Mouse (Mus musculus) thymus, adult 2 months (tissue): Measurements from ENCODE around the gene Swsap1. TPM values are rescaled to one million over a fixed set of nuclear protein-coding genes. Genes with fewer than 3 reads are reported as not detected.
A peak's percentile ranks its signal among the peaks of the same experiment; 100 is the strongest.

ENCODE experiments used
- DNase-seq: peaks from one replicate; pipeline ENCODE4 v3.0.0; 2021
- H3K27ac ChIP-seq: fragments of 200-500 bp; 2 replicates; pipeline ENCODE4 v1.5.1; 2012; ENCODE audit warnings: low read length, control low read depth; ENCODE audit not compliant: control insufficient read depth, insufficient read depth
- H3K27me3 ChIP-seq: fragments of 200-500 bp; 2 replicates; pipeline ENCODE4 v1.6.1; 2012; ENCODE audit warnings: mild to moderate bottlenecking, low read length, moderate library complexity, mixed read lengths; ENCODE audit not compliant: control insufficient read depth, insufficient read depth
- H3K36me3 ChIP-seq: fragments of 200-500 bp; 2 replicates; pipeline ENCODE4 v1.6.1; 2012; ENCODE audit warnings: mild to moderate bottlenecking, low read length, moderate library complexity; ENCODE audit not compliant: control insufficient read depth, insufficient read depth
- H3K4me1 ChIP-seq: fragments of 200-500 bp; replicated peaks from 2 replicates; pipeline ENCODE4 v1.6.1; 2012; ENCODE audit warnings: low read length; ENCODE audit not compliant: control insufficient read depth, insufficient read depth
- H3K4me3 ChIP-seq: fragments of 200-500 bp; 2 replicates; pipeline ENCODE4 v1.5.1; 2012; ENCODE audit warnings: mild to moderate bottlenecking, low read length, control low read depth, moderate library complexity; ENCODE audit not compliant: control insufficient read depth, insufficient read depth
- CTCF ChIP-seq: fragments of 200-500 bp; IDR thresholded peaks from 2 replicates; pipeline ENCODE4 v1.5.1; 2012; ENCODE audit warnings: mild to moderate bottlenecking, control low read depth, low read length, moderate library complexity, borderline replicate concordance; ENCODE audit not compliant: control insufficient read depth, poor library complexity, insufficient read depth; ENCODE audit errors: extremely low read depth
- POLR2A ChIP-seq: fragments of 200-500 bp; IDR thresholded peaks from 2 replicates; pipeline ENCODE4 v1.6.1; 2012; ENCODE audit warnings: mild to moderate bottlenecking, low read length, control low read depth, moderate library complexity; ENCODE audit not compliant: control insufficient read depth, poor library complexity, insufficient read depth; ENCODE audit errors: extremely low read depth
- WGBS: fragments of 180-500 bp; shearing (Covaris S2); methylation state at CpG from one replicate; pipeline ENCODE4 v1.1.7; 2018; 5-methylcytosine and 5-hydroxymethylcytosine counted together
- polyA plus RNA-seq: library from polyadenylated mRNA; depleted of rRNA; stranded (reverse); fragments of >200 nt; gene quantifications from 2 replicates; pipeline ENCODE4 v1.2.3, GENCODE M21; 2012

Gene Swsap1
- polyA plus RNA-seq, 1 experiment, result 6.7 TPM

- Histone ChIP-seq H3K4me3 (no peak overlapping the region), H3K27me3 (no peaks in the 10 kb centered on the region), H3K27ac (no peak overlapping the region), H3K36me3 (no peaks in the 10 kb centered on the region), H3K4me1 (peaks cover 8% of the 10 kb centered on the region; the same call in 1 of the 2 replicates)
- 82% methylated on average over 6 of the region's 6 CpGs for WGBS
- DNase-seq, result no peak
- TF ChIP-seq POLR2A, result no peak
- TF ChIP-seq CTCF, result no peak
These were observed 29.4 kb upstream of the Swsap1 start for GRCm38 (mm10) chr9:21926155-21926554.

- 13% methylated on average over 6 of the region's 6 CpGs for WGBS
- no peak for TF ChIP-seq CTCF
- no peak for TF ChIP-seq POLR2A
These were observed 28.8 kb upstream of the Swsap1 start for GRCm38 (mm10) chr9:21926784-21927183.

GRCm38 (mm10) chr9:21927208-21927753 is 28.3 kb upstream of the Swsap1 start, which contains the start of the genes Ccdc159 and Tmem205:
Gene Ccdc159 (plus strand): TSS chr9:21927471.
Gene Tmem205 (minus strand): TSS chr9:21927556.
- WGBS, result under 1% methylated on average over 28 of the region's 28 CpGs
- Histone ChIP-seq H3K36me3 (no peaks in the 10 kb centered on the region), H3K4me3 (peak within 1 kb of the TSS; percentile 45), H3K4me1 (peaks cover 8% of the 10 kb centered on the region; the same call in 1 of the 2 replicates), H3K27me3 (no peaks in the 10 kb centered on the region), H3K27ac (no peak within 1 kb of the TSS)
- TF ChIP-seq POLR2A (no peak), CTCF (no peak)
- DNase-seq, result no peak

More at GRCm38 (mm10) chr9:21926784-21927183, 28.8 kb upstream of the Swsap1 start:
- Histone ChIP-seq H3K27me3 (no peaks in the 10 kb centered on the region), H3K4me3 (peak overlapping the region; percentile 45), H3K27ac (no peak overlapping the region), H3K4me1 (peaks cover 8% of the 10 kb centered on the region; the same call in 1 of the 2 replicates), H3K36me3 (no peaks in the 10 kb centered on the region)
- no peak for DNase-seq

- Histone ChIP-seq H3K36me3 (no peaks in the 10 kb centered on the region), H3K27ac (no peak overlapping the region), H3K27me3 (no peaks in the 10 kb centered on the region), H3K4me3 (no peak overlapping the region), H3K4me1 (peaks cover 8% of the 10 kb centered on the region; the same call in 1 of the 2 replicates)
- TF ChIP-seq CTCF (no peak), POLR2A (no peak)
- no peak for DNase-seq
- 86% methylated on average over 3 of the region's 3 CpGs for WGBS
These were observed 26.3 kb upstream of the Swsap1 start for GRCm38 (mm10) chr9:21929208-21929607.

- no peak for TF ChIP-seq POLR2A
- no peak for TF ChIP-seq CTCF
- H3K27me3 ChIP-seq, result no peaks in the 10 kb centered on the region
- H3K4me1 ChIP-seq, result peaks cover 15% of the 10 kb centered on the region
These were observed 23.5 kb upstream of the Swsap1 start for GRCm38 (mm10) chr9:21932006-21932405.

GRCm38 (mm10) chr9:21932445-21933137 is 23.0 kb upstream of the Swsap1 start:
- H3K27ac ChIP-seq, result no peak overlapping the region
- TF ChIP-seq POLR2A (no peak), CTCF (no peak)
- no peaks in the 10 kb centered on the region for H3K36me3 ChIP-seq
- DNase-seq, result no peak
- peaks cover 10% of the 10 kb centered on the region for H3K4me1 ChIP-seq
- H3K27me3 ChIP-seq, result no peaks in the 10 kb centered on the region
- H3K4me3 ChIP-seq, result no peak overlapping the region
- WGBS, result 74% methylated on average over 12 of the region's 12 CpGs

More at GRCm38 (mm10) chr9:21932006-21932405, 23.5 kb upstream of the Swsap1 start:
- no peak for DNase-seq
- WGBS, result 81% methylated on average over 2 of the region's 2 CpGs
- no peak overlapping the region for H3K27ac ChIP-seq
- no peaks in the 10 kb centered on the region for H3K36me3 ChIP-seq
- H3K4me3 ChIP-seq, result no peak overlapping the region

- TF ChIP-seq CTCF (no peak), POLR2A (no peak)
These were observed 21.5 kb upstream of the Swsap1 start for GRCm38 (mm10) chr9:21934021-21934420.

More at GRCm38 (mm10) chr9:21934021-21934420, 21.5 kb upstream of the Swsap1 start:
- Histone ChIP-seq H3K4me1 (peaks cover 10% of the 10 kb centered on the region), H3K36me3 (no peaks in the 10 kb centered on the region), H3K27me3 (no peaks in the 10 kb centered on the region), H3K27ac (no peak overlapping the region), H3K4me3 (no peak overlapping the region)
- 95% methylated on average over 12 of the region's 12 CpGs for WGBS
- DNase-seq, result no peak
